Mouse (Mus musculus) layer of hippocampus, postnatal 10 days (tissue): ENCODE measurements around the gene Crygc. TPM values are rescaled to one million over a fixed set of nuclear protein-coding genes. Genes with fewer than 3 reads are reported as not detected.
A peak's percentile ranks its signal among the peaks of the same experiment; 100 is the strongest.

Source experiments
- DNase-seq, 2 experiments: peaks; one replicate each; pipeline ENCODE4 v3.0.0; 2021; ENCODE audit warnings: low spot score in 2 of 2
- long read RNA-seq: library from polyadenylated mRNA; stranded (forward); transcript quantifications from one replicate; pipeline ENCODE4 v2.0.0, GENCODE M21; 2023
- total RNA-seq, 2 experiments: library from RNA; stranded (reverse); gene quantifications; 2 replicates each; pipeline ENCODE4 v1.2.3; 2021

The Crygc gene
- total RNA-seq = not detected
- long read RNA-seq = 0 reads

GRCm38 (mm10) chr1:65073589-65073988, at the start of gene Crygc:
Gene Crygc (minus strand): TSS chr1:65073689.
- DNase-seq = no peak

- DNase-seq = peak; percentile 18 to 45
Measured at GRCm38 (mm10) chr1:65122574-65123372, 49.3 kb upstream of the Crygc start, which contains the start of gene D630023F18Rik. Gene D630023F18Rik (minus strand): TSS chr1:65123214.

GRCm38 (mm10) chr1:65119438-65119837, 45.9 kb upstream of the Crygc start, which contains the start of gene Gm28845:
Gene Gm28845 (minus strand): TSS chr1:65119558.
- DNase-seq = no peak

- no peak for DNase-seq
Measured at GRCm38 (mm10) chr1:65118150-65118913, 44.8 kb upstream of the Crygc start.

- DNase-seq = no peak
Measured at GRCm38 (mm10) chr1:65113536-65114172, 40.2 kb upstream of the Crygc start.

DNA sequence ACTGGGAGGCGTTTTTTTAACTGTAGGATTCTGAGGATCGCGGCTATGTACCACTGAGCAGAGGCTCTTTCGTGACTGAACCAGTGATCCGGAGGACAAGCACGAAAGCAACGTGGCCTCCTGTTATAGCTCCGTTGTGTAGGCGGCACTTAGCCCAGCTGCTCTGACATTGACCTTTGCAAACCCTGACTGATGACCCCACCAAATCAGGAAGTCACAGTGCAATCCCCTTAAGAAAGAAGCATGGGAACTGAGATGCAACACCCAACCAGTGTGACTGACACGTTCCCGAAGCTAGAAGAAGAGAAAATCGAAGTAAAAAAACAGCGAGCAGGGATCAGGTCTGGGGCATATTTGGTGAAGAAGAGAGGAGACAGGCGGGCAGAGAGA, 39.3 kb upstream of the Crygc start:
- DNase-seq = no peak

- peak; percentile 76 to 79 for DNase-seq
Measured at GRCm38 (mm10) chr1:65112031-65112806, 38.7 kb upstream of the Crygc start.

- DNase-seq = no peak
Measured at GRCm38 (mm10) chr1:65109756-65110435, 36.4 kb upstream of the Crygc start.

DNA sequence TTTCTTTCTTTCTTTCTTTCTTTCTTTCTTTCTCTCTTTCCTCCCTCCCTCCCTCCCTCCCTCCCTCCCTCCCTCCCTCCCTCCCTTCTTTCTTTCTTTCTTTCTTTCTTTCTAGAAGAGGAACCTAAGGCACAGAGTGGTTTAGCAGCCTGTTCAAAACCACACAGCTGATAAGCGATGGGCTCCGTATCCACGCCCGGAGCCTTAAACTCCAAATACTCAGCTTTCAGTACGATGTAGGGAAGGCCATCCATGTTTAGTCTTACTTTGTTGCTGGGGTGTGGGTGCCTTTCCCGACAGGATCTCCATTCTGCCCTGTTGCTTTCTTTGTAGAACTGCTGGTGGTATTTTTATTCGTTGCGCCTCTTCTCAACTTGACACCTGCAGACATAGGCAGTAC, 35.7 kb upstream of the Crygc start:
- no peak for DNase-seq

GRCm38 (mm10) chr1:65107654-65108279, 34.3 kb upstream of the Crygc start:
- DNase-seq = no peak

DNA sequence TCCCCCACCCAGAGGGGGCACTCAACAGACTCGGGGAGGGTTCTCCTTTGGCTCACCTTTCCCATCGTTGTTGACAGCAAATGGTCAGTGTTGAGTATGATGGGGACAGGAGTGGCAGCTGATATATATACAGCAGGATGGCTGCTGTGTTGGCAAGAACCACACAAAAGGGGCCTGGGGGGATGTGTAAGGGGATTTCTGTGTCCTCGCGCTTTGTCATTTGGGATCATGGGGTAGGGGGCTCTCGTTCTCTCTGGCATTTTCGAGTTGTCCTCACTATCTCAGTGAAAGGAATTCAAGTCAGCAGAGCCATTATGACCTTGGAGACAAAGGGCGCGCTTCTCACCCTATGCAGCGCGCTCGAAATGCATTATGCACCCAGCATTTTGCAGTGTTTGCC, 29.8 kb upstream of the Crygc start, which contains the start of gene Cryga:
Gene Cryga, minus strand, starts transcription at position 101 of the 400 bp plus-strand sequence.
- no peak for DNase-seq

DNA sequence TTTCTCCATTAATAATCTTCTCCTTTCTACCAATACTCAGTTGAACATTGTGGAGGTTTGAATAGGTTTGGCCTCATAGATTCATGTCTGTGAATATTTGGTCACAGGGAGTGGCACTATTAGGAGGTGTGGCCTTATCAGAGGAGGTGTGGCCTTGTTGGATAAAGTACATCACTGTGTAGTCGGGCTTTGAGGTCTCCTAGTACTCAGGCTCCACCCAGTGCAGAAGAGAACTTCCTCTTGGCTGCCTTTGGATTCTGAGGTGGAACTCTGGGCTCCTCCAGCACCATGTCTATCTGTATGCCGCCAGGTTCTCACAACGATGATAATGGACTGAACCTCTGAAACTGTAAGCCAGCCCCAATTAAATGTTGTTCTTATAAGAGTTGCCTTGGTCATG, 23.5 kb upstream of the Crygc start:
- DNase-seq = no peak

GRCm38 (mm10) chr1:65091566-65091965, 18.1 kb upstream of the Crygc start:
- DNase-seq = no peak

GRCm38 (mm10) chr1:65090370-65090769, 16.9 kb upstream of the Crygc start:
- DNase-seq = no peak

DNA sequence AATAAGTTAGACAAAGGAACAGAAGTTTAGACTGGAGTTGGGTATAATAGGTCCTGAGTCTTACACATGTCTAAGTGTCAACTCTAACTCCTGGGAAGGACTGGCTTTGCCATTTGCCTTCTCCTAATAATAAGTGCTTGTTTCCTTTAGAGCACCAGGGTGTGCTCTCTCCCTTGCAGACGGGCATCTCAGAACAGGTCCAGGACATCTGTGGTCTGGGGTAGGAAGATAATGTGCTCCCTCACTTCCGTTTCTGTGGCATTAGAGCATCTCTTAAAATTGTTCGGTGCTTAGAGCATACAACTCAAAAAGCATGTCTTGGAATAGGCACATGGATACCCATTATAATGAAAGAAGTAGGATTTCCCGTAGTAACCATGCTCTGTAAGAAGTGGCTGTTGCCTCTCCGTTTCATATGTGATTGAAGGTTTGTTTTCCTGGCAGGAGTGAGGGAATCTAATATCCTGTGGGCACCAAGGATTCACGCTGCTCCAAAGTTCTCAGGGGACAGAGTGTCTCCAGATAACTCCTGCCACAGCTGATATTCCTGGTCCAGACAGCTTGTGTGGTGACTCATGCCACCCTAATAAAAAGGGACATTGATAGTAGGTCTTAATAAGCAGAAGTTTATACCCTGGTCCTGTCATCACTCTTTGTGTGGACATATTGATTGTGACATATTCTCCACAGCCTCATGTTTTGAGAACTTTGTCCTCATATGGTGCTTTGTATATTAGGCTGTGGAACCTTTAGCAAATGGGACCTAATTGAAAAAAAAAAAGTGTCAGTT, 15.3 kb upstream of the Crygc start:
- no peak for DNase-seq

DNA sequence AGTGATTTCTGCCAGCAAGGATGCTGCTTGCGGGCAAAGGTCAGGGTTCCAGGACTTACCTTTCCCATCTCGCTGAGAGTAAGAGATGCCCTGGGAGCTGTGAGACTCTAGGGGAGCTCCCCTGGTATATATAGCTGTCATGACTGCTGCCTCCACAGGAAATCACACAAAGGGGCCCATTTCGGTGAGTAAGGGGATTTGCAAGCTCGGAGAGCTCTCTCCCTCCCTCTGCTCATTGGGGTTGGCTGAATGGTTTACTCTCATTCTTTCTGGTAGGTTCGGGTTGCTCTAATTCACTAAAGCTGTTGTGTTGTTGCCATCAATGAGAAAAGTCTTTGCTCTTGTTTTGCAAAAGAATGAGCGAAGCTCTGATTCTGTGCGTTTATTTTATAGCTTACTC, 8.7 kb upstream of the Crygc start, which contains the start of gene Crygb:
Gene Crygb, minus strand, starts transcription at position 101 of the 400 bp plus-strand sequence.
- no peak for DNase-seq

DNA sequence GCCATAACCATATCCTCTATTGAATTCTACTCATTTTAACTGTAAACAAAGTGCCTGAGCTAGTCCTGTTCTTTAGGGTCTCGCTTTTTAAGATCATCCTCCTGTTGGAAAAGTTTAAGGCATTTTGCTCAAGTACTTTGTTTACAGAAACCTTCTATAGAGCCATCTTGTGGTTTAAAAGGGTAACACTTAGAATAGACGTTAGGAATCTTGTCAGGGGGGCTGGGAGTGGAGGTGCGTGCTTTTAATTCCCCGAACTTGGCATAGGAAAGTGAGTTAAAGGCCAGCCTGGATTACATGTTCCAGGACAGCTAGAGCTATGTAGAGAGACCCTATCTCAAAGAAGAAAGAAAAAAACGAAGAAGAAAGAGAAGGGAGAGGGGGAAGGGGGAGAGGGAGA, 2.1 kb upstream of the Crygc start:
- no peak for DNase-seq

DNA sequence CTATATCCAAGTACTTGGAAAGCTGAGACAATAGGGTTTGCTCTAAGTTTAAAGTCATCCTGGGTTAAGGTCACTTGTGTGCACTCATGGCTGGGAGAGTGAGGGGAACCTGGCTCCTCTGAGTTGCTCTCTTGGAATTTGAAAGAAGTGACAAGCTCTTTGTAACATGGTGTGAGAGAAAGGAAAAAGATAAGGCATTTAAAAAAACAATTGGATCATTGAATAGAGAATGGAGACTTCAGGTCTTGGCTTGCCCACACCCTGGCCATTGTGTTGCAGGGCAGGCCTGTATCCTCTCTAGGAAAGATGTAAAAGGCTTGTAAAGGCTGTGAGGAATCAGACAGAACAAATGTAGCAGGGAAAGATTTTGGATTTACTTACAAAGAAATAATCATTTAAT, 5.6 kb downstream of the Crygc start:
- DNase-seq = no peak

DNA sequence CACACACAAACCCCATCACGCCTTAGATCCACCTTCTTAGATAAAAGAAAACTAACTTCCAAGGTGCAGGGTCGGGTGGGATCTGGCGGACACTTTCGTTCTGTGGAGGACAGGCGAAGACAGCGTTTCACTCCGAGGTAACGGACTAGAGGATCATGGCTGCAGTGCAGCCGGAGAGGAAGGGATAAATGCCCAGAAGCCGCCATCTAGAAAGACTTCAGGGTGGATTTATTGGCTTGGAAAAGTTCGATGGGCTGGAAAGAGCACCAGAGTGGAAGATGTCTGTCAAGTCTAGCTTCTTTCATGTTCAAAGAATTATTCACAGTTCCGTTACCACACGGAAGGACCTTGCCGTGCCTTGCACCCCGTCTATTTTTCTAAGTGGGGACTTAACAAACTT, 9.3 kb downstream of the Crygc start:
- no peak for DNase-seq
